Mouse (Mus musculus): ENCODE data around the gene Cops9. TPM values are rescaled to one million over a fixed set of nuclear protein-coding genes. Genes with fewer than 3 reads are reported as not detected.

The Cops9 gene
- polyA plus RNA-seq, 1 experiment = 144 TPM

- 92% methylated on average over 4 of the region's 4 CpGs for WGBS
- no peak for DNase-seq
- Histone ChIP-seq H3K4me1 (replicated peaks; ENCODE audit: control insufficient read depth, insufficient read depth, low read length) (peaks cover 12% of the 10 kb centered on the region), H3K27ac (ENCODE audit: control insufficient read depth, insufficient read depth, low read length) (no peak overlapping the region), H3K4me3 (ENCODE audit: control insufficient read depth, insufficient read depth, low read length) (no peak overlapping the region), H3K27me3 (ENCODE audit: control insufficient read depth, insufficient read depth, low read length) (no peaks in the 10 kb centered on the region), H3K36me3 (ENCODE audit: control insufficient read depth, insufficient read depth, low read length) (peaks cover 17% of the 10 kb centered on the region; the same call in 1 of the 2 replicates)
- no peak for TF ChIP-seq CTCF (IDR thresholded peaks at IDR 0.05; ENCODE audit: borderline replicate concordance, control insufficient read depth, extremely low read depth, insufficient read depth, low read length, poor library complexity)
- no peak for TF ChIP-seq POLR2A (IDR thresholded peaks at IDR 0.05; ENCODE audit: control insufficient read depth, extremely low read depth, insufficient read depth, low read length, poor library complexity)
These were observed 6.7 kb downstream of the Cops9 start for GRCm38 (mm10) chr1:92634976-92635599.

GRCm38 (mm10) chr1:92634569-92634968 lies 7.2 kb downstream of the Cops9 start:
- no peak overlapping the region for H3K4me3 ChIP-seq (ENCODE audit: control insufficient read depth, insufficient read depth, low read length)
- TF ChIP-seq POLR2A (IDR thresholded peaks at IDR 0.05; ENCODE audit: control insufficient read depth, extremely low read depth, insufficient read depth, low read length, poor library complexity) (no peak), CTCF (IDR thresholded peaks at IDR 0.05; ENCODE audit: borderline replicate concordance, control insufficient read depth, extremely low read depth, insufficient read depth, low read length, poor library complexity) (no peak)
- DNase-seq = no peak
- H3K4me1 ChIP-seq (replicated peaks; ENCODE audit: control insufficient read depth, insufficient read depth, low read length) = peaks cover 8% of the 10 kb centered on the region
- H3K27me3 ChIP-seq (ENCODE audit: control insufficient read depth, insufficient read depth, low read length) = no peaks in the 10 kb centered on the region
- 97% methylated on average over 1 of the region's 1 CpGs for WGBS
- H3K27ac ChIP-seq (ENCODE audit: control insufficient read depth, insufficient read depth, low read length) = no peak overlapping the region
- H3K36me3 ChIP-seq (ENCODE audit: control insufficient read depth, insufficient read depth, low read length) = peaks cover 17% of the 10 kb centered on the region; the same call in 1 of the 2 replicates

GRCm38 (mm10) chr1:92633726-92634125 lies 8.1 kb downstream of the Cops9 start:
- 49% methylated on average over 8 of the region's 8 CpGs for WGBS
- H3K27ac ChIP-seq (ENCODE audit: control insufficient read depth, insufficient read depth, low read length) = no peak overlapping the region
- DNase-seq = no peak
- H3K27me3 ChIP-seq (ENCODE audit: control insufficient read depth, insufficient read depth, low read length) = no peaks in the 10 kb centered on the region
- TF ChIP-seq CTCF (IDR thresholded peaks at IDR 0.05; ENCODE audit: borderline replicate concordance, control insufficient read depth, extremely low read depth, insufficient read depth, low read length, poor library complexity) (no peak), POLR2A (IDR thresholded peaks at IDR 0.05; ENCODE audit: control insufficient read depth, extremely low read depth, insufficient read depth, low read length, poor library complexity) (no peak)
- peaks cover 3% of the 10 kb centered on the region; the same call in 1 of the 2 replicates for H3K4me1 ChIP-seq (replicated peaks; ENCODE audit: control insufficient read depth, insufficient read depth, low read length)
- no peak overlapping the region for H3K4me3 ChIP-seq (ENCODE audit: control insufficient read depth, insufficient read depth, low read length)
- H3K36me3 ChIP-seq (ENCODE audit: control insufficient read depth, insufficient read depth, low read length) = peaks cover 17% of the 10 kb centered on the region; the same call in 1 of the 2 replicates

GRCm38 (mm10) chr1:92632948-92633347 lies 8.8 kb downstream of the Cops9 start:
- H3K27me3 ChIP-seq (ENCODE audit: control insufficient read depth, insufficient read depth, low read length) = no peaks in the 10 kb centered on the region
- no peak for DNase-seq
- 41% methylated on average over 6 of the region's 6 CpGs for WGBS
- H3K4me3 ChIP-seq (ENCODE audit: control insufficient read depth, insufficient read depth, low read length) = no peak overlapping the region
- peaks cover 17% of the 10 kb centered on the region; the same call in 1 of the 2 replicates for H3K36me3 ChIP-seq (ENCODE audit: control insufficient read depth, insufficient read depth, low read length)
- peaks cover 3% of the 10 kb centered on the region; the same call in 1 of the 2 replicates for H3K4me1 ChIP-seq (replicated peaks; ENCODE audit: control insufficient read depth, insufficient read depth, low read length)
- TF ChIP-seq POLR2A (IDR thresholded peaks at IDR 0.05; ENCODE audit: control insufficient read depth, extremely low read depth, insufficient read depth, low read length, poor library complexity) = no peak
- no peak for TF ChIP-seq CTCF (IDR thresholded peaks at IDR 0.05; ENCODE audit: borderline replicate concordance, control insufficient read depth, extremely low read depth, insufficient read depth, low read length, poor library complexity)
- H3K27ac ChIP-seq (ENCODE audit: control insufficient read depth, insufficient read depth, low read length) = no peak overlapping the region

- Histone ChIP-seq H3K27me3 (ENCODE audit: control insufficient read depth, insufficient read depth, low read length) (no peaks in the 10 kb centered on the region), H3K4me3 (ENCODE audit: control insufficient read depth, insufficient read depth, low read length) (no peak overlapping the region), H3K4me1 (replicated peaks; ENCODE audit: control insufficient read depth, insufficient read depth, low read length) (peaks cover 3% of the 10 kb centered on the region; the same call in 1 of the 2 replicates), H3K27ac (ENCODE audit: control insufficient read depth, insufficient read depth, low read length) (no peak overlapping the region), H3K36me3 (ENCODE audit: control insufficient read depth, insufficient read depth, low read length) (peaks cover 13% of the 10 kb centered on the region; the same call in 1 of the 2 replicates)
- WGBS = 90% methylated on average over 5 of the region's 5 CpGs
- no peak for DNase-seq
- TF ChIP-seq CTCF (IDR thresholded peaks at IDR 0.05; ENCODE audit: borderline replicate concordance, control insufficient read depth, extremely low read depth, insufficient read depth, low read length, poor library complexity) (no peak), POLR2A (IDR thresholded peaks at IDR 0.05; ENCODE audit: control insufficient read depth, extremely low read depth, insufficient read depth, low read length, poor library complexity) (no peak)
These were observed 9.6 kb downstream of the Cops9 start for GRCm38 (mm10) chr1:92632196-92632595.

GRCm38 (mm10) chr1:92628227-92628626 lies 13.6 kb downstream of the Cops9 start:
- Histone ChIP-seq H3K27ac (ENCODE audit: control insufficient read depth, insufficient read depth, low read length) (no peak overlapping the region), H3K4me3 (ENCODE audit: control insufficient read depth, insufficient read depth, low read length) (no peak overlapping the region), H3K4me1 (replicated peaks; ENCODE audit: control insufficient read depth, insufficient read depth, low read length) (0 out of 2 replicates have a peak, but pooled peaks cover 3% of the 10 kb centered on the region), H3K27me3 (ENCODE audit: control insufficient read depth, insufficient read depth, low read length) (no peaks in the 10 kb centered on the region), H3K36me3 (ENCODE audit: control insufficient read depth, insufficient read depth, low read length) (no peaks in the 10 kb centered on the region)
- WGBS = 40% methylated on average over 4 of the region's 4 CpGs
- DNase-seq = no peak
- no peak for TF ChIP-seq CTCF (IDR thresholded peaks at IDR 0.05; ENCODE audit: borderline replicate concordance, control insufficient read depth, extremely low read depth, insufficient read depth, low read length, poor library complexity)

Measured in thymus, adult 2 months (tissue).